Mouse (Mus musculus) erythroblast, embryonic 14.5 days (primary cell): Measurements from ENCODE around the gene Ankrd63. TPM values are rescaled to one million over a fixed set of nuclear protein-coding genes. Genes with fewer than 3 reads are reported as not detected.

Source experiments
- H3K27me3 ChIP-seq: 2 replicates; pipeline ENCODE4 v1.6.1; 2012; ENCODE audit warnings: inconsistent platforms; ENCODE audit not compliant: control insufficient read depth
- H3K36me3 ChIP-seq: 2 replicates; pipeline ENCODE4 v1.6.1; 2012; ENCODE audit warnings: mild to moderate bottlenecking, inconsistent platforms; ENCODE audit not compliant: control insufficient read depth
- H3K4me1 ChIP-seq: 2 replicates; pipeline ENCODE4 v1.6.1; 2012; ENCODE audit warnings: inconsistent platforms; ENCODE audit not compliant: control insufficient read depth
- H3K4me3 ChIP-seq: replicated peaks from 2 replicates; pipeline ENCODE3; 2012; ENCODE audit warnings: moderate library complexity, mild to moderate bottlenecking, inconsistent platforms
- H3K9me3 ChIP-seq: 2 replicates; pipeline ENCODE4 v1.6.1; 2012; ENCODE audit warnings: low read length, inconsistent platforms, mixed read lengths; ENCODE audit not compliant: control insufficient read depth
- GATA1 ChIP-seq: IDR thresholded peaks from 2 replicates; pipeline ENCODE4 v1.6.1; 2012; ENCODE audit warnings: low read length, inconsistent platforms, mixed read lengths
- TAL1 ChIP-seq: IDR thresholded peaks from 3 replicates; pipeline ENCODE4 v1.6.1; 2012; ENCODE audit warnings: low read length, inconsistent platforms, mixed read lengths
- polyA plus RNA-seq: library from polyadenylated mRNA; stranded (reverse); fragments of >175 nt; gene quantifications from 2 replicates; pipeline ENCODE4 v1.2.3, GENCODE M21; 2012

Ankrd63 gene
- polyA plus RNA-seq, 1 experiment, result not detected

DNA sequence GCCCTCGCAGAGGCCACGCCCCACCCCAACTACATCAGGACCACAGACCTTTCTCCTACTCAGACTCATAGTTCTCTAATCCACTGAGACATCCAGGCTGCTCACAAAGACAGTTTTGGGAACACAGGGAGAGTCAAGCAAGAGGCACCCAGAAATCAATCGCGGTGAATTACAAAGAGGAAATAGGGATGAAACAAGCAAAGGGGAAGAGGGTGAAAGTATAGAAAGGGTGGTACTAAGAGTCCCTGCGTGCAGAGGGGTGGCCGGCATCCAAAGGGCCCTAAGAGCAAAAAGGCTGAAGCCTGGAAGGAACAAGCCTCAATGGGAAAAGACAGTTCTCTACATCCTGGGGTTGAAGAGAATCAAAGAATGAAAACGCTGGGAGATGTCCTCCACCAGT is 40.9 kb upstream of the Ankrd63 start:
- peaks cover 19% of the 10 kb centered on the region for H3K27me3 ChIP-seq
- H3K36me3 ChIP-seq, result peaks cover 24% of the 10 kb centered on the region
- H3K4me3 ChIP-seq, result peak overlapping the region; percentile 91
- TF ChIP-seq TAL1 (no peak), GATA1 (no peak)
- no peaks in the 10 kb centered on the region for H3K9me3 ChIP-seq
- H3K4me1 ChIP-seq, result peaks cover 55% of the 10 kb centered on the region

DNA sequence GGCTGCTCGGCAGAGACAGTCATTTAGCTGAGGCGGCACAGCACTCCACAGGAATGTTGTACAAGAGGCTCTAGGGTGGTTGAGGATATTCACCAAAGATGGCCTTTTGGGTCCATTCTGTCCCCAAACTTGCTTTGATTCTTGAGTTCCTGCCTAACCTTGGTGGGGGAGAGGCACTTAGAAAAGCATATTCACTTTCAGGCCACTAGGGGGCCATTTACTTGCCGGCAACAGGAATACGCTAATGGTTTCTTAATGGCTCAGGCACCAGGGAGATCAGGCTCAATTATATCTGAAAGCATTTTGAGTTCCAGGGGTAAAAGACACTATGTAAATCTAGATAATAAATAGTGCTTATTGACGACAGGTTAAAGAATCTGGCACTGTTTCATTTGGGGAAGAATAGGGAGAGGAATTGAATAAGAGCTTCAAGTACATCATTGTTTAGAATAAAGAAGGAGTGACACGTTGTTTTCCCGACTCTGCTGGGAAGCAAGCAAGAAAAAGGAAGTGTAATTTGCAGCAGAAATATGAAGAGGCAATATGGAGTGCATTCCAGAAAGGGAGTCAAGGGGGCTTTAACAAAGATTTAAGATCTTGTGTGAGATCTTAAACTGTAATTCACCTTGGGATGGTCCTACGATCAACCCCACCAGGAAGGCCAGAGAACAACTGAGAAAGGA is 39.6 kb upstream of the Ankrd63 start:
- Histone ChIP-seq H3K4me1 (peaks cover 43% of the 10 kb centered on the region), H3K4me3 (no peak overlapping the region), H3K36me3 (peaks cover 12% of the 10 kb centered on the region), H3K27me3 (peaks cover 19% of the 10 kb centered on the region), H3K9me3 (no peaks in the 10 kb centered on the region)
- TF ChIP-seq TAL1 (no peak), GATA1 (no peak)

- TF ChIP-seq GATA1, result no peak
- no peak for TF ChIP-seq TAL1
- Histone ChIP-seq H3K36me3 (no peaks in the 10 kb centered on the region), H3K4me3 (no peak overlapping the region), H3K4me1 (peaks cover 22% of the 10 kb centered on the region), H3K9me3 (no peaks in the 10 kb centered on the region), H3K27me3 (peaks cover 19% of the 10 kb centered on the region)
These were observed 37.4 kb upstream of the Ankrd63 start for GRCm38 (mm10) chr2:118741183-118741582.

GRCm38 (mm10) chr2:118740341-118740740 is 36.6 kb upstream of the Ankrd63 start:
- TF ChIP-seq TAL1, result no peak
- no peak for TF ChIP-seq GATA1
- peaks cover 21% of the 10 kb centered on the region for H3K27me3 ChIP-seq
- H3K36me3 ChIP-seq, result no peaks in the 10 kb centered on the region
- peaks cover 18% of the 10 kb centered on the region for H3K4me1 ChIP-seq
- H3K9me3 ChIP-seq, result no peaks in the 10 kb centered on the region
- H3K4me3 ChIP-seq, result no peak overlapping the region

- TF ChIP-seq GATA1 (no peak), TAL1 (no peak)
- Histone ChIP-seq H3K4me1 (0 out of 2 replicates have a peak, but pooled peaks cover 2% of the 10 kb centered on the region), H3K27me3 (peaks cover 31% of the 10 kb centered on the region), H3K36me3 (no peaks in the 10 kb centered on the region), H3K9me3 (no peaks in the 10 kb centered on the region), H3K4me3 (no peak overlapping the region)
These were observed 29.6 kb upstream of the Ankrd63 start for GRCm38 (mm10) chr2:118733341-118733740.

DNA sequence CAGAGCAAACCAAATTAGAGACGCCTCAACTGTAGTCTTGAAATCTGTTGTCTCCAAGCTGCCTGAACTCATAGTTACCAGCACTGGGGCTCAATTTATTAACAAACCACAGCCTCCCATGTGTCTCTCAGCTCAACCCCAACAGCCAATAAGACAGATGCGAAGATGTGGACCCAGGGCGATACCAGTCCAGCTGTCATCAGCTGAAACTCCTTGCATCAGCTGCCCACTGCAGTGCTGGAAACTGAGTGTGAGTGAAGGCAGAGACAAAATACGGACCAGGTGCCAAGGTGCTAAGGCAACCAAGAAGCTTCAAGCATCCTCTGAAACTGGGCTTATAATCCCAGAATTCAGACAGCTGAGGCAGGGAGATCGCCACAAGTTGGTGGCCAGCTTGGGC is 28.2 kb upstream of the Ankrd63 start:
- H3K9me3 ChIP-seq, result no peaks in the 10 kb centered on the region
- no peak overlapping the region for H3K4me3 ChIP-seq
- TF ChIP-seq TAL1 (no peak), GATA1 (no peak)
- no peaks in the 10 kb centered on the region for H3K36me3 ChIP-seq
- peaks cover 44% of the 10 kb centered on the region for H3K27me3 ChIP-seq
- 0 out of 2 replicates have a peak, but pooled peaks cover 2% of the 10 kb centered on the region for H3K4me1 ChIP-seq

GRCm38 (mm10) chr2:118730622-118730915 is 26.8 kb upstream of the Ankrd63 start:
- Histone ChIP-seq H3K9me3 (no peaks in the 10 kb centered on the region), H3K36me3 (no peaks in the 10 kb centered on the region), H3K4me1 (0 out of 2 replicates have a peak, but pooled peaks cover 2% of the 10 kb centered on the region), H3K4me3 (no peak overlapping the region), H3K27me3 (peaks cover 46% of the 10 kb centered on the region)
- TF ChIP-seq TAL1 (no peak), GATA1 (no peak)

DNA sequence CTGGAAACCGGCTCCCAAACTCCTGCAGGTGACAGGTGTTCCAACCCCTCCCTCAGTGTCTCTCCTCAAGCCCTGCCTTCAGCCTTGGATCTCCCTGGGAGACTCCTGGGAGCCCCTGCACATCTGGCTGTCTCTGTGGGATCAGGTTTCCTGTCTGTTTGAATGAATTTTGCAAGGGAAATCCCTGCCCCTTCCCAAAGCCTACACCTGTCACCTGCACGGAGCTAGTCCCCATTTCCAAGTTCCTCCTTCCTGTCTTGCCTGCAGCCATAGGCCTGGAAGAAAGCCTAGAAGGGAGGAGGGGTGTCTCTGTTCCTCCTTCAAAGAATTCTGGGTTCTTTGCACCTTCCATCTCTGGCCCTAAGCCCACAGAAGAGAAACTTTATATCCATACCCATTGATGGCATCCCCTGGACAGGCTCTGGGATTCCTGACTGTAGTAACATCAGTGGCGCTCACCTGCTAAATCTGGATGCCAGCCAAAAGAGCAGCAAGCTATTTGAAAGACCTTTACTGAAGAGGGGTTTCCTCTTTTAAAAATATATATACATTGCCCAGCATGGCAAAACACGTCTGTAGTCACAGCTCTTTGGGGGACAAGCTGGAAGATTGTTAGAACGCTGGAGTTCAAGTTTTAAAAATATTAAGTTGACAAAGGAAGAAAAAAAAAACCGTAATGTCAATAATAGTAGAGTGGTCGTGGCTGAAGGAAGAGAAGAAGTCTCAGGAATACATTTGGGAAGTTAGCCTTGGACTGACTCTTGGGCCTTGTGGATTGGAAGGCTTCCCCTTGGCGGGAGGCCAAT is 26.3 kb upstream of the Ankrd63 start:
- no peak overlapping the region for H3K4me3 ChIP-seq
- no peak for TF ChIP-seq TAL1
- no peak for TF ChIP-seq GATA1
- H3K36me3 ChIP-seq, result no peaks in the 10 kb centered on the region
- H3K27me3 ChIP-seq, result peaks cover 46% of the 10 kb centered on the region
- no peaks in the 10 kb centered on the region for H3K9me3 ChIP-seq
- 0 out of 2 replicates have a peak, but pooled peaks cover 2% of the 10 kb centered on the region for H3K4me1 ChIP-seq

DNA sequence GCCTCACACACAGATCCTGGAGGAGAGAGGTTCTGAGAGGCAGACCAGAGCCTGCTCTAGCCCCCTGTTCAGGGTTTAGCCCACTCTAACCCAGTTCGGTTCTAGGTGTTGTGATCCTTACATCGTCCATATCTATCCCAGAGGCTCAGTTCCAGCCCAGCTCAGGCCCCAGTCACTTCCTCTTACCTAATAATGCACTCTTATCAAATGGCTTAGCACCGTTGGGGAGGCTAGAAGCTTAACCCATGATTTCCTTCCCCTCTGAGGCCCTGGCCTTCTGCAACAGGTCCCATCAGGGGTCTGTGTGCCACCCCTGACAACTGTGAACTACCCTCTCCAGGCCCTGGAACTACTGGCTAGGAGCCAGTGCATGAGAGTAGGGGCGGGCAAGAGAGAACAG is 25.4 kb upstream of the Ankrd63 start:
- Histone ChIP-seq H3K4me3 (no peak overlapping the region), H3K4me1 (peaks cover 3% of the 10 kb centered on the region; the same call in 1 of the 2 replicates), H3K36me3 (no peaks in the 10 kb centered on the region), H3K27me3 (peaks cover 46% of the 10 kb centered on the region), H3K9me3 (no peaks in the 10 kb centered on the region)
- no peak for TF ChIP-seq GATA1
- TF ChIP-seq TAL1, result no peak
